Mouse (Mus musculus) ovary, postnatal 14 days (tissue): Measurements from ENCODE around the gene Trappc12.

ENCODE experiments used
- DNase-seq: peaks from one replicate; pipeline ENCODE4 v3.0.0; 2022; ENCODE audit warnings: low spot score

The Trappc12 gene

GRCm38 (mm10) chr12:28732631-28733030, 17.6 kb downstream of the Trappc12 start:
- DNase-seq: no peak

GRCm38 (mm10) chr12:28727061-28727460, 23.2 kb downstream of the Trappc12 start:
- no peak for DNase-seq

DNA sequence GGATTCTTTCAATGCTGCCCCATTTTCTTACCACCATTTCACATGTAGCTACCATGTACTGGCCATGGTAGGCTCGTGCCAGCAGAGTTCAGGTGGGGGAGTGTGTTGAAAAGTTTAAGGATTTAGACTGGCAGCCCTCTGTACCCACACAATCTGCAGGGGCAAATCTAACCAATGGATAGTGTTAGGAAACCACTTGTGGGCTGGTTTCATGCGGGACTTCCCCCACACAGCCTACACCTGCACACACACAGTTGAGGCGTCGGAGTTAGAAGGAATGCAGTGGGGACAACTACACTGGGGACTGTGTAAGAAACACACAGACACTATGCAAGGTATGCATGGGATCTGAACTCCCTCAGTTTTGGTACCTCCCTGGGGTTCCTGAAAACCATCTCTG, 24.1 kb downstream of the Trappc12 start:
- no peak for DNase-seq

GRCm38 (mm10) chr12:28724366-28724765, 25.9 kb downstream of the Trappc12 start:
- DNase-seq: no peak

DNA sequence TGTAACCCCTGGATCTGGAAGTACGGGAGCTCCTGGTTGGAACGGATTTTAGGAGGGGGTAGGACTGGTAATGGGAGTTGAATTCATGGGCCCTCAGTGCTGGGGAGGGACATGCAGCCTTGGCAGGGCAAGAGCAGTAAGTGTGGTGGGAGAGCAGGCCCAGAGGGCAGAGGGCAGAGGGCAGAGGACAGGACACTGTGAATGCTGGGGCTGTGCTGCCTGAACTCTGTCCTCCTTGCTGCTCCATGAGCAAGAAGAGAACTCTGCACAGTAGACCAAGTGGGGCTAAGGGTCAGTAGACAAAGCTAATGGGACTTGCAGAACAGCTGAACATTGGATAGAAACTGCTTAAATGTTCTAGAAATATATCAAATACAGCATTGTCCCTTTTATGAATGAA, 32.2 kb downstream of the Trappc12 start:
- no peak for DNase-seq

DNA sequence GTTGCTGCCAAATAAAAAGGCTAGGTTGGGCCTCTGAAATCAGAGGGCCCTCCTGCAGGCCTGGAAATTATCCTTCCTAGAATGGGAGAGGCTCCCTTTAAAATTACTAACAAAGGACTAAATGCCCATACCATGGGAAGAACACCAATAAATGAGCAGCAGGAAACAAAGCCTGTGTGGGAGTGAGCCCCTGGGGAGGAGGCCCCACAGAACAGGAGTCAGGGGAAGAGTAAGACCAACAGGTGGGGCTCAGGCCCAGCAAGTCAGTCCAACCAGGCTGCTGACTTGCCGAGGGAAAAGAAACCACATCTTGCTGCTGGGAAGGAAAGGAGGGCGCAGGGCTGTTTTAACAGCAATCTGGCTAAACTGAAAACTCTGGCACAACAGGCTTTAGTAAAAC, 33.2 kb downstream of the Trappc12 start:
- DNase-seq: no peak

DNA sequence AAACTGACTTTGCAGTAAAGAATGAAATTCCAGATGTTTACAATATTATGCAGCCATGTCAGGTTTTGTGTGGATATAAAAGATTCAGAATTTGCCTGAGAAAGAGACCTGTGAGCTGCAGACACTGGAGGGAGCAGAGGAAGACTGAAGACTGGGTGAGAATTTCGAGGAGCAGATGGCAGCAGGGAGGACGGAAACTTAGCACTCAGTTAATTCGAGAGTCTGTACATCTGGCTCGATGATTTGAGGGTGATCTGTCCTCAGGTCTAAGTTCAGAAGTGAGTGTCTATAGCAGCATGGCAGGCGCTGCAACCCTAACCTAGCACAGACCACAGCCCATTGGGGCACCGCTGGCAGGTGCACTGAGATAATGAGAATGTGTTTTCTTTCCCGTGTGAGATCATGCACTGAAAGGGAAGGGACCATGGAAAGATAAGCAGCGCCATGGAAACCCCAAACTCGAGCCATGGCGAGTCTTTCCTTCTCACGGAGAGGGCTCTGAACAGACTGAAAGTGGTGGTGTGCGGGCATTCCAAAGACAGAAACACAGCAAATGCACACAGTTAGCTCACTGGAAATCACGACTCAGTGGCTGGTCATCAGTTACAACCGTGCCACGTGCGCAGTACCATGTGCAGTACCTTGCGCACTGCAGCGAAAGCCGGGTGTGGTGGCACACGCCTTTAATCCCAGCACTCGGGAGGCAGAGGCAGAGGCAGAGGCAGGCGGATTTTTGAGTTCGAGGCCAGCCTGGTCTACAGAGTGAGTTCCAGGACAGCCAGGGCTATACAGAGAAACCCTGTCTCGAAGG, 35.2 kb downstream of the Trappc12 start:
- no peak for DNase-seq

GRCm38 (mm10) chr12:28710566-28711185, 39.6 kb downstream of the Trappc12 start:
- no peak for DNase-seq

GRCm38 (mm10) chr12:28708154-28708553, 42.1 kb downstream of the Trappc12 start:
- no peak for DNase-seq

GRCm38 (mm10) chr12:28705204-28705603, 45.1 kb downstream of the Trappc12 start:
- DNase-seq: no peak

- DNase-seq: no peak
These were observed 45.9 kb downstream of the Trappc12 start for GRCm38 (mm10) chr12:28704381-28704780.

DNA sequence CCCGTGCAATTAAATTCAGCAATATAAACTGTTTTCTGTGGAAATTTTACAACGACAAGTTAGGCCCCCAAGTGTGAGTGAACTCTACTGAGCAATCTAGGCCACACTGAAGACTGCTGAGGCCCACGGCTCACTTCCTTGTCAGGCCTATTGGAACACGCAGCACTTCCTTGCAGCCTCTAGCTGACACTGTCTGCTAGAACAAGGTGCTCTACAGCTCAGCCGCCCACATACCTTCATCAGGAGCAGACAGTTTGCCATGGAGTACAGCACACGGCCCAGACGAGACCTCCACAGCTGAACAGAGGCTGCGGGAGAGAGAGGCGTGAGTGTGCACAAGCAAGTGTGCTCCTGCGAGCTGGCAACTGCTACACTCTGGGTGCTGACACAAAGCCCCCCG, 49.0 kb downstream of the Trappc12 start:
- DNase-seq: no peak

- peak; percentile 38 for DNase-seq
These were observed 49.7 kb downstream of the Trappc12 start for GRCm38 (mm10) chr12:28700561-28701025.

GRCm38 (mm10) chr12:28700101-28700511, 50.2 kb downstream of the Trappc12 start:
- DNase-seq: no peak

- peak; percentile 77 for DNase-seq
These were observed 50.6 kb downstream of the Trappc12 start for GRCm38 (mm10) chr12:28699656-28700055.

GRCm38 (mm10) chr12:28699086-28699485, 51.2 kb downstream of the Trappc12 start:
- no peak for DNase-seq

DNA sequence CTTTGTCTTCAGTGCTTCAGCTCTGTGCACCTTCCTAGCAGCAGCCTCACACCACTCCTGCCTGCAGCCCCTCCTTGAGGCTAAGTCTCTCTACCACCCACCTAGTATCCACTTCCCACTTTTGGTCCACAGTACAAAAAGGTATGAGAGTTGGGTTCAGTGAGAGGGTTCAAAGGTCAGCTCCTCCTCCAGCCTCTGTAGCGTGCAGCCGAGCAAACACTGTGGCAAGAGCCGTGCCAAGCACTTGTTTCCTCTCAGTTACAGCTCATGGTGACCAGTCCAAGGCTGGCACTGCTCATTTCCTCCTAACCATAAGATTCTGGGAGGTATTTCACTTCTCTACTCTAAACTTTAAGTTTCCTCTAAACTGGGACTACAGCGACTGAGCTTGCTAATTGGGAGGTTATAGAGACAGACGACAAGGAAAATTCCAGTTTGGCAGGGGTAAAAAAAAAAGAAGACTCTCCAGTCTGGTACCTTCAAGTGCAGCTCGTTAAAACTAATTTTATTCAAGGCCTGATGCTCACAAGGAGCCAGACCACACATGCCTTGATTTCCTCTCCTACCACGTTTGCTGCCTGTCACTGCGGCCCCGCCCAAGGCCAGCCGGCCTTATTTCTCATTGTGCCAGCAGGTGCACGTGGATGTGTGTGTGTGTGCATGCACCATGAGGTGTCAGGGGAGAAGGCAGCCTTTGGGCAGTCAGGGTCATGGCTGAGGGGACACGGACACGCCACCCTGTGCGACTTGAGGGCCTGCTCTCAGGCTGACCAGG, 52.3 kb downstream of the Trappc12 start:
- DNase-seq: no peak

DNA sequence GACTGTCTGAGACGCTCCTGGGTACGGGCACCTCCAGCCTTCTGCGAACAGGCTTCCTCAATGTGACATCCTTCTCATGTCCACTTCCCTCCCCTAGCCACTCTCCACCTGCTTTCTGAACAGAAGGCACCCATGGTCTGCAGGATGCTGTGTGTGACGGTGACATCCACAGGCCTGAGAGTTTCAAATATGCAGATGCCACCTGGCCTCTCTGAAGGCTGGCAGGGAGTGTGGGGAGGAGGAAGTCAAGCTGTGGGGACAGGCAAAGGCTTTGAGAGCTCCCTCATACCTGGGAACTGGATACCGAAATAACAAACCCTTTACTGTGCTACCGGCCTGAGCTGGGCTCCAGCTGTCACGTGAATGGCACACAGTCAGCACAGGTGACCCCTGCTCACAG, 55.5 kb downstream of the Trappc12 start:
- no peak for DNase-seq

GRCm38 (mm10) chr12:28694231-28694630, 56.0 kb downstream of the Trappc12 start:
- no peak for DNase-seq

GRCm38 (mm10) chr12:28693738-28694137, 56.5 kb downstream of the Trappc12 start:
- no peak for DNase-seq

DNA sequence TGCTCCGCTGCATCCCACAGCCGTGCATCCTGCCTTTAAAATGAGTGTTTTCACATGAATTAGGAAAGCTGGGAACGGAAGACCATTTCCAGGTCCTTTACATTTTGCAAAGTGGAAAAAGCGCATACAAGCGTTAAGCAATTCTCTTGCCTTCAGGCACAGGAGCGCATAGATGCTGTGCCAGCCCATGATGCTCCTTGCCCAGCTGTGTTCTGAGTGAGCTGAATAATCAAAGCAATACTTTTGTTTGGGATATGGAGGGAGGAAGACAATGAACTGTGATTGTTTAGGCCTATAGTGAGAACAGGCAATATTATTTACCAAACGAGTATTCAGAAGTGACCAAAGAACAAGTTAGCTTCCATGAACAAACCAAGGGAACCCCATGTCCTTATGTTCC, 59.5 kb downstream of the Trappc12 start:
- no peak for DNase-seq

GRCm38 (mm10) chr12:28688996-28689395, 61.3 kb downstream of the Trappc12 start:
- DNase-seq: no peak
